Mouse (Mus musculus): ENCODE measurements around the gene Trappc4. TPM values are rescaled to one million over a fixed set of nuclear protein-coding genes. Genes with fewer than 3 reads are reported as not detected.
A peak's percentile ranks its signal among the peaks of the same experiment; 100 is the strongest.
"Not testable (repeated sequence)": the region's sequence is repeated elsewhere in the genome, so short reads cannot be mapped to it uniquely, and the experiment has no call there.

Gene Trappc4
- polyA plus RNA-seq, 1 experiment from 2014 or later = 131 TPM

DNA sequence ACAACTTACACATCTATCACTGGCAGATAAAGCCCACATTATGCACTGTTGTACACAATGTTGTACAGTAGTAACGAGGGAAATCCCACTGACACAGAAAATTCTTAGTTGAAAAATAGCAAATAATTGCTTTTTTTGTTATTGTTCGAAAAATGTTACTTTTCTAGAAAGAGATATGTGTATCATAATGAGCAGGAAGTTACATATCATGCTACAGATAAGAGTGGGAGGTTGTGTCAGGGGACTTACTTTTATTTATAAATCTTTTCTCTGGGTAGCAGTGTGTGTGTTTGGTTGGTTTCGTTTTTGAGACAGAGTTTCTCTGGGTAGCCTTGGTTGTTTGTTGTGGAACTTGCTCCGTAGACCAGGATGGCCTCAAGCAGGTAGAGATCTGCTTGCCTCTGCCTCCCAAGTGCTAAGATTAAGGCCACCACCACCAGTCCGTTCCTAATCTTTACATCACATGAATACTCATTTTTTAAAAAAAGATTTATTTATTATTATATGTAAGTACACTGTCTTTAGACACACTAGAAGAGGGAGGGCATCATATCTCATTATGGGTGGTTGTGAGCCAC is 29.2 kb downstream of the Trappc4 start:
- H3K27ac ChIP-seq = no peak overlapping the region; the same call in 1 of the 2 replicates
- H3K27me3 ChIP-seq = no peaks in the 10 kb centered on the region
- peaks cover 21% of the 10 kb centered on the region for H3K4me1 ChIP-seq
- no peaks in the 10 kb centered on the region for H3K9me3 ChIP-seq
- H3K36me3 ChIP-seq = peaks cover 24% of the 10 kb centered on the region
- peak overlapping the region; percentile 52 for H3K4me2 ChIP-seq
- ATAC-seq (ENCODE audit: borderline replicate concordance, extremely low read depth, low FRiP score, low TSS enrichment) = no peak
- WGBS = 75% methylated on average over 5 of the region's 5 CpGs
- peak overlapping the region; percentile 78 for H3K4me3 ChIP-seq
- peak overlapping the region; percentile 65 for H3K9ac ChIP-seq

DNA sequence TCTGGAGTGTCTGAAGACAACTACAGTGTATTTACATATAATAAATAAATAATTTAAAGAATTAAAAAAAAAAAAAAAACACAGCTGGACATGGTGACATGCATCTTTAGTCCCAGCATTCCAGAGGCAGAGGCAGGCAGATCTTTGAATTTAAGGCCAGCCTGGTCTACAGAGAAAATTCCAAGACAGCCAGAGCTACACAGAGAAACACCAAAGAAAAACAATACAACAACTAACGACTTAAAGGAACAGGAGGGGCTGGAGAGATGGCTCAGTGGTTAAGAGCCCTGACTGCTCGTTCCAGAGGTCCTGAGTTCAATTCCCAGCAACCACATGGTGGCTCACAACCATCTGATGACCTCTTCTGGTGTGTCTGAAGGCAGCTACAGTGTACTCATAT is 30.1 kb downstream of the Trappc4 start:
- H3K27me3 ChIP-seq; H3K9ac ChIP-seq; H3K4me3 ChIP-seq; ATAC-seq (ENCODE audit: borderline replicate concordance, extremely low read depth, low FRiP score, low TSS enrichment); H3K4me2 ChIP-seq; H3K9me3 ChIP-seq; H3K27ac ChIP-seq: not testable (repeated sequence)
- WGBS = 74% methylated on average over 2 of the region's 2 CpGs
- H3K4me1 ChIP-seq = peaks cover 21% of the 10 kb centered on the region
- peaks cover 15% of the 10 kb centered on the region for H3K36me3 ChIP-seq

- H3K4me2 ChIP-seq = no peak overlapping the region
- no peaks in the 10 kb centered on the region for H3K9me3 ChIP-seq
- H3K4me3 ChIP-seq = no peak overlapping the region
- H3K4me1 ChIP-seq = peaks cover 21% of the 10 kb centered on the region
- ATAC-seq (ENCODE audit: borderline replicate concordance, extremely low read depth, low FRiP score, low TSS enrichment) = no peak
- H3K27ac ChIP-seq = no peak overlapping the region
- H3K36me3 ChIP-seq = peaks cover 3% of the 10 kb centered on the region; the same call in 1 of the 2 replicates
- 81% methylated on average over 6 of the region's 6 CpGs for WGBS
- H3K9ac ChIP-seq = no peak overlapping the region
- H3K27me3 ChIP-seq = no peaks in the 10 kb centered on the region
Measured at GRCm38 (mm10) chr9:44376141-44376540, 31.3 kb downstream of the Trappc4 start.

DNA sequence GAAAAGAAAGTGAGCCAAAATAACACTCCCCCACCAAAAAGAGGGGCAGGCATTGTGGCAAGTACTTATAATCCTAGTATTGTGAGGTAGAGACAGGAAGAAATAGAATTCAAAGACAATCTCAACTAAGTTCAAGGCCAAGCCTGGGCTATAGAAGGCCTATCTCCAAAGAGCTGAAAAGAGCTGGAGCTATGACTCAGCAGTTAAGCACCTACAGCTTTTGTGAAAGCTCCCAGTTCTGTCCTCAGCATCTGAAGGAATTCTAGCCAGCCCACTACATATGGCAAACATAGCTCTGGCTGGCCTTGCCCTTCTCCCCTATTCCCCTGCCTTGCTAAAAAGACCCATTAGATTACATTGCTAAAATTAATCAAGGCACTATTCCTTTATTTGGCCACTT is 34.0 kb downstream of the Trappc4 start:
- no peak for ATAC-seq (ENCODE audit: borderline replicate concordance, extremely low read depth, low FRiP score, low TSS enrichment)
- no peaks in the 10 kb centered on the region for H3K27me3 ChIP-seq

GRCm38 (mm10) chr9:44364480-44364879 is 42.9 kb downstream of the Trappc4 start:
- H3K27ac ChIP-seq = no peak overlapping the region
- peaks cover 9% of the 10 kb centered on the region; the same call in 1 of the 2 replicates for H3K4me1 ChIP-seq
- H3K27me3 ChIP-seq = no peaks in the 10 kb centered on the region
- H3K4me3 ChIP-seq = no peak overlapping the region
- no peak for ATAC-seq (ENCODE audit: borderline replicate concordance, extremely low read depth, low FRiP score, low TSS enrichment)
- peaks cover 3% of the 10 kb centered on the region; the same call in 1 of the 2 replicates for H3K36me3 ChIP-seq
- no peak overlapping the region for H3K4me2 ChIP-seq
- H3K9ac ChIP-seq = no peak overlapping the region
- no peaks in the 10 kb centered on the region for H3K9me3 ChIP-seq
- WGBS = 60% methylated on average over 3 of the region's 3 CpGs

More for the DNA sequence above, 34.0 kb downstream of the Trappc4 start:
- Histone ChIP-seq H3K9ac (no peak overlapping the region), H3K4me2 (no peak overlapping the region), H3K4me3 (no peak overlapping the region), H3K36me3 (no peaks in the 10 kb centered on the region), H3K4me1 (peaks cover 6% of the 10 kb centered on the region; the same call in 1 of the 2 replicates), H3K27ac (no peak overlapping the region), H3K9me3 (no peaks in the 10 kb centered on the region)

GRCm38 (mm10) chr9:44361931-44362330 is 45.5 kb downstream of the Trappc4 start:
- H3K27me3 ChIP-seq, H3K9me3 ChIP-seq, H3K4me1 ChIP-seq: not testable (repeated sequence)
- peak overlapping the region; percentile 67; the same call in 1 of the 2 replicates for H3K9ac ChIP-seq
- H3K27ac ChIP-seq = peak overlapping the region; percentile 48; the same call in 1 of the 2 replicates
- H3K4me3 ChIP-seq = peak overlapping the region; percentile 70
- peaks cover 22% of the 10 kb centered on the region for H3K36me3 ChIP-seq
- 42% methylated on average over 4 of the region's 4 CpGs for WGBS
- ATAC-seq (ENCODE audit: borderline replicate concordance, extremely low read depth, low FRiP score, low TSS enrichment) = peak; percentile 36
- H3K4me2 ChIP-seq = peak overlapping the region; percentile 76

- peaks cover 28% of the 10 kb centered on the region for H3K36me3 ChIP-seq
- no peaks in the 10 kb centered on the region for H3K9me3 ChIP-seq
- H3K27ac ChIP-seq = peak within 1 kb of the TSS; percentile 48
- H3K4me3 ChIP-seq = peak within 1 kb of the TSS; percentile 70
- peak within 1 kb of the TSS; percentile 76 for H3K4me2 ChIP-seq
- peak within 1 kb of the TSS; percentile 67 for H3K9ac ChIP-seq
- under 1% methylated on average over 44 of the region's 44 CpGs for WGBS
- peaks cover 9% of the 10 kb centered on the region; the same call in 1 of the 2 replicates for H3K4me1 ChIP-seq
- peak; percentile 95 for ATAC-seq (ENCODE audit: borderline replicate concordance, extremely low read depth, low FRiP score, low TSS enrichment)
- no peaks in the 10 kb centered on the region for H3K27me3 ChIP-seq
Measured at GRCm38 (mm10) chr9:44361190-44361917, 46.0 kb downstream of the Trappc4 start, which contains the start of gene Vps11. Vps11 (minus strand) TSS chr9:44361670.

GRCm38 (mm10) chr9:44357207-44357606 is 50.2 kb downstream of the Trappc4 start:
- H3K36me3 ChIP-seq = peaks cover 69% of the 10 kb centered on the region
- no peaks in the 10 kb centered on the region for H3K9me3 ChIP-seq
- H3K9ac ChIP-seq = no peak overlapping the region
- peaks cover 9% of the 10 kb centered on the region; the same call in 1 of the 2 replicates for H3K4me1 ChIP-seq
- H3K4me2 ChIP-seq = no peak overlapping the region
- WGBS = 63% methylated on average over 4 of the region's 4 CpGs
- no peak overlapping the region for H3K27ac ChIP-seq
- no peaks in the 10 kb centered on the region for H3K27me3 ChIP-seq
- H3K4me3 ChIP-seq = no peak overlapping the region
- no peak for ATAC-seq (ENCODE audit: borderline replicate concordance, extremely low read depth, low FRiP score, low TSS enrichment)

Small RNA genes lying within 50 kb of the gene (microRNA-seq; reads per million reads assigned to microRNA genes)
- gene Mir7085 = not detected

Other genes starting within 250 kb of the Trappc4 start
- gene Cbl, start 173.6 kb downstream of the Trappc4 start, polyA plus RNA-seq (2015; fragmentation: Nextera tagmentation; extraction: Ambion mirVana) = 13.5 and 15.4 TPM in 2 replicates
- gene Ccdc153, start 166.9 kb downstream of the Trappc4 start, polyA plus RNA-seq (2015; fragmentation: Nextera tagmentation; extraction: Ambion mirVana) = 2.8 and 2.9 TPM in 2 replicates
- 0.09 TPM in 1 of 2 replicates, not detected in the other for gene Pdzd3, start 156.1 kb downstream of the Trappc4 start, polyA plus RNA-seq (2015; fragmentation: Nextera tagmentation; extraction: Ambion mirVana)
- gene Nlrx1, start 139.0 kb downstream of the Trappc4 start, polyA plus RNA-seq (2015; fragmentation: Nextera tagmentation; extraction: Ambion mirVana) = 9.9 and 11.0 TPM in 2 replicates
- gene Abcg4, start 119.0 kb downstream of the Trappc4 start, polyA plus RNA-seq (2015; fragmentation: Nextera tagmentation; extraction: Ambion mirVana) = 1.8 and 2.0 TPM in 2 replicates
- gene Hinfp, start 101.9 kb downstream of the Trappc4 start, polyA plus RNA-seq (2015; fragmentation: Nextera tagmentation; extraction: Ambion mirVana) = 21.4 and 21.7 TPM in 2 replicates
- gene C2cd2l, start 87.3 kb downstream of the Trappc4 start, polyA plus RNA-seq (2015; fragmentation: Nextera tagmentation; extraction: Ambion mirVana) = 6.8 and 8.5 TPM in 2 replicates
- 33.5 and 36.5 TPM in 2 replicates for gene Dpagt1, start 81.6 kb downstream of the Trappc4 start, polyA plus RNA-seq (2015; fragmentation: Nextera tagmentation; extraction: Ambion mirVana)
- gene H2afx, start 72.9 kb downstream of the Trappc4 start, polyA plus RNA-seq (2015; fragmentation: Nextera tagmentation; extraction: Ambion mirVana) = 357 and 365 TPM in 2 replicates
- gene Hmbs, start 63.4 kb downstream of the Trappc4 start, polyA plus RNA-seq (2015; fragmentation: Nextera tagmentation; extraction: Ambion mirVana) = 123 and 135 TPM in 2 replicates
- gene Vps11, start 45.9 kb downstream of the Trappc4 start, polyA plus RNA-seq (2015; fragmentation: Nextera tagmentation; extraction: Ambion mirVana) = 27.9 and 29.8 TPM in 2 replicates
- 34.6 and 35.7 TPM in 2 replicates for gene Hyou1, start 28.1 kb downstream of the Trappc4 start, polyA plus RNA-seq (2015; fragmentation: Nextera tagmentation; extraction: Ambion mirVana)
- gene Slc37a4, start 10.7 kb downstream of the Trappc4 start, polyA plus RNA-seq (2015; fragmentation: Nextera tagmentation; extraction: Ambion mirVana) = 20.5 and 21.3 TPM in 2 replicates
- 1,635 and 1,709 TPM in 2 replicates for gene Rps25, start 461 bp downstream of the Trappc4 start, polyA plus RNA-seq (2015; fragmentation: Nextera tagmentation; extraction: Ambion mirVana)
- gene Ccdc84, start 11.0 kb upstream of the Trappc4 start, polyA plus RNA-seq (2015; fragmentation: Nextera tagmentation; extraction: Ambion mirVana) = 27.3 and 31.7 TPM in 2 replicates
- not detected in 2 replicates for gene Foxr1, start 33.5 kb upstream of the Trappc4 start, polyA plus RNA-seq (2015; fragmentation: Nextera tagmentation; extraction: Ambion mirVana)
- gene Upk2, start 47.4 kb upstream of the Trappc4 start, polyA plus RNA-seq (2015; fragmentation: Nextera tagmentation; extraction: Ambion mirVana) = 1.3 and 1.5 TPM in 2 replicates
- gene Bcl9l, start 75.2 kb upstream of the Trappc4 start, polyA plus RNA-seq (2015; fragmentation: Nextera tagmentation; extraction: Ambion mirVana) = 17.1 and 17.3 TPM in 2 replicates
- not detected in 2 replicates for gene Cxcr5, start 154.3 kb upstream of the Trappc4 start, polyA plus RNA-seq (2015; fragmentation: Nextera tagmentation; extraction: Ambion mirVana)
- 20.7 and 22.5 TPM in 2 replicates for gene Ddx6, start 197.3 kb upstream of the Trappc4 start, polyA plus RNA-seq (2015; fragmentation: Nextera tagmentation; extraction: Ambion mirVana)

Data from lung, embryonic 15.5 days (tissue).